Mouse (Mus musculus): ENCODE measurements around the gene Scamp3. TPM values are rescaled to one million over a fixed set of nuclear protein-coding genes. Genes with fewer than 3 reads are reported as not detected.

Gene Scamp3
- polyA plus RNA-seq, 1 experiment from 2014 or later = 119 TPM

GRCm38 (mm10) chr3:89166945-89167344, 10.3 kb upstream of the Scamp3 start:
- Histone ChIP-seq H3K27me3 (ENCODE audit: low read depth, poor library complexity, severe bottlenecking) (no peaks in the 10 kb centered on the region), H3K36me3 (peaks cover 62% of the 10 kb centered on the region), H3K4me3 (0 out of 2 replicates have a peak overlapping the region, but pooled peaks have one; percentile 13), H3K27ac (no peak overlapping the region), H3K9me3 (replicated peaks) (no peaks in the 10 kb centered on the region), H3K4me1 (peaks cover 25% of the 10 kb centered on the region)
- 96% methylated on average over 19 of the region's 19 CpGs for whole genome bisulfite sequencing
- DNase-seq (ENCODE audit: low spot score) = peak; percentile 26

- no peak for DNase-seq (ENCODE audit: low spot score)
- H3K4me1 ChIP-seq = peaks cover 17% of the 10 kb centered on the region
- H3K27ac ChIP-seq = no peak overlapping the region
- no peaks in the 10 kb centered on the region for H3K27me3 ChIP-seq (ENCODE audit: low read depth, poor library complexity, severe bottlenecking)
- WGBS = 96% methylated on average over 11 of the region's 11 CpGs
- no peak overlapping the region for H3K4me3 ChIP-seq
- H3K9me3 ChIP-seq (replicated peaks) = no peaks in the 10 kb centered on the region
- peaks cover 79% of the 10 kb centered on the region for H3K36me3 ChIP-seq
Observed at GRCm38 (mm10) chr3:89174844-89175243, 2.4 kb upstream of the Scamp3 start.

GRCm38 (mm10) chr3:89175544-89175943, 1.7 kb upstream of the Scamp3 start:
- H3K27me3 ChIP-seq (ENCODE audit: low read depth, poor library complexity, severe bottlenecking) = no peaks in the 10 kb centered on the region
- H3K27ac ChIP-seq = no peak overlapping the region
- H3K4me3 ChIP-seq = no peak overlapping the region
- no peak for DNase-seq (ENCODE audit: low spot score)
- WGBS = 93% methylated on average over 10 of the region's 10 CpGs
- peaks cover 79% of the 10 kb centered on the region for H3K36me3 ChIP-seq
- H3K9me3 ChIP-seq (replicated peaks) = no peaks in the 10 kb centered on the region
- H3K4me1 ChIP-seq = peaks cover 17% of the 10 kb centered on the region

- H3K4me3 ChIP-seq = 0 out of 2 replicates have a peak overlapping the region, but pooled peaks have one; percentile 75
- no peak for DNase-seq (ENCODE audit: low spot score)
- no peak overlapping the region for H3K27ac ChIP-seq
- H3K9me3 ChIP-seq (replicated peaks) = no peaks in the 10 kb centered on the region
- peaks cover 17% of the 10 kb centered on the region for H3K4me1 ChIP-seq
- 85% methylated on average over 7 of the region's 7 CpGs for WGBS
- peaks cover 80% of the 10 kb centered on the region for H3K36me3 ChIP-seq
- no peaks in the 10 kb centered on the region for H3K27me3 ChIP-seq (ENCODE audit: low read depth, poor library complexity, severe bottlenecking)
Observed at GRCm38 (mm10) chr3:89176421-89176820, 852 bp upstream of the Scamp3 start.

GRCm38 (mm10) chr3:89178107-89178385, 773 bp downstream of the Scamp3 start:
- 11% methylated on average over 6 of the region's 6 CpGs for WGBS
- H3K36me3 ChIP-seq = peaks cover 78% of the 10 kb centered on the region
- H3K27me3 ChIP-seq (ENCODE audit: low read depth, poor library complexity, severe bottlenecking) = no peaks in the 10 kb centered on the region
- DNase-seq (ENCODE audit: low spot score) = no peak
- H3K4me1 ChIP-seq = peaks cover 27% of the 10 kb centered on the region
- H3K27ac ChIP-seq = peak overlapping the region; percentile 85
- H3K4me3 ChIP-seq = peak overlapping the region; percentile 75
- H3K9me3 ChIP-seq (replicated peaks) = no peaks in the 10 kb centered on the region

GRCm38 (mm10) chr3:89179056-89179455, 1.8 kb downstream of the Scamp3 start:
- Histone ChIP-seq H3K4me1 (peaks cover 37% of the 10 kb centered on the region), H3K9me3 (replicated peaks) (no peaks in the 10 kb centered on the region), H3K4me3 (peak overlapping the region; percentile 23; the same call in 1 of the 2 replicates), H3K27me3 (ENCODE audit: low read depth, poor library complexity, severe bottlenecking) (no peaks in the 10 kb centered on the region), H3K27ac (no peak overlapping the region), H3K36me3 (peaks cover 68% of the 10 kb centered on the region)
- no peak for DNase-seq (ENCODE audit: low spot score)
- 95% methylated on average over 11 of the region's 11 CpGs for WGBS

GRCm38 (mm10) chr3:89181749-89182500, 4.7 kb downstream of the Scamp3 start:
- Histone ChIP-seq H3K27me3 (ENCODE audit: low read depth, poor library complexity, severe bottlenecking) (no peaks in the 10 kb centered on the region), H3K27ac (no peak overlapping the region; the same call in 1 of the 2 replicates), H3K4me1 (peaks cover 61% of the 10 kb centered on the region), H3K9me3 (replicated peaks) (no peaks in the 10 kb centered on the region), H3K4me3 (no peak overlapping the region), H3K36me3 (peaks cover 48% of the 10 kb centered on the region)
- 89% methylated on average over 27 of the region's 27 CpGs for WGBS
- DNase-seq (ENCODE audit: low spot score) = no peak

GRCm38 (mm10) chr3:89182531-89183057, 5.3 kb downstream of the Scamp3 start:
- DNase-seq (ENCODE audit: low spot score) = no peak
- peaks cover 55% of the 10 kb centered on the region for H3K36me3 ChIP-seq
- H3K4me1 ChIP-seq = peaks cover 66% of the 10 kb centered on the region
- WGBS = 40% methylated on average over 7 of the region's 7 CpGs
- peak overlapping the region; percentile 86 for H3K27ac ChIP-seq
- peak overlapping the region; percentile 57 for H3K4me3 ChIP-seq
- H3K27me3 ChIP-seq (ENCODE audit: low read depth, poor library complexity, severe bottlenecking) = no peaks in the 10 kb centered on the region
- H3K9me3 ChIP-seq (replicated peaks) = no peaks in the 10 kb centered on the region

GRCm38 (mm10) chr3:89183058-89183958, 6.0 kb downstream of the Scamp3 start, which contains the start of gene Fam189b:
Fam189b (plus strand) TSS chr3:89183143.
- H3K36me3 ChIP-seq = peaks cover 62% of the 10 kb centered on the region
- H3K9me3 ChIP-seq (replicated peaks) = no peaks in the 10 kb centered on the region
- peak; percentile 89 for DNase-seq (ENCODE audit: low spot score)
- H3K4me1 ChIP-seq = peaks cover 67% of the 10 kb centered on the region
- peak within 1 kb of the TSS; percentile 86 for H3K27ac ChIP-seq
- 7% methylated on average over 39 of the region's 39 CpGs for WGBS
- H3K27me3 ChIP-seq (ENCODE audit: low read depth, poor library complexity, severe bottlenecking) = no peaks in the 10 kb centered on the region
- H3K4me3 ChIP-seq = peak within 1 kb of the TSS; percentile 57

GRCm38 (mm10) chr3:89183959-89184315, 6.7 kb downstream of the Scamp3 start:
- peak overlapping the region; percentile 86 for H3K27ac ChIP-seq

GRCm38 (mm10) chr3:89187197-89187596, 9.9 kb downstream of the Scamp3 start:
- DNase-seq (ENCODE audit: low spot score) = no peak
- no peak overlapping the region for H3K4me3 ChIP-seq
- peak overlapping the region; percentile 10; the same call in 1 of the 2 replicates for H3K27ac ChIP-seq
- H3K4me1 ChIP-seq = peaks cover 55% of the 10 kb centered on the region
- H3K9me3 ChIP-seq (replicated peaks) = no peaks in the 10 kb centered on the region
- 51% methylated on average over 23 of the region's 23 CpGs for WGBS
- peaks cover 34% of the 10 kb centered on the region for H3K36me3 ChIP-seq
- no peaks in the 10 kb centered on the region for H3K27me3 ChIP-seq (ENCODE audit: low read depth, poor library complexity, severe bottlenecking)

More at GRCm38 (mm10) chr3:89183959-89184315, 6.7 kb downstream of the Scamp3 start:
- 82% methylated on average over 6 of the region's 6 CpGs for WGBS
- Histone ChIP-seq H3K4me1 (peaks cover 60% of the 10 kb centered on the region), H3K27me3 (ENCODE audit: low read depth, poor library complexity, severe bottlenecking) (no peaks in the 10 kb centered on the region), H3K4me3 (peak overlapping the region; percentile 57), H3K9me3 (replicated peaks) (no peaks in the 10 kb centered on the region), H3K36me3 (peaks cover 66% of the 10 kb centered on the region)
- DNase-seq (ENCODE audit: low spot score) = no peak

GRCm38 (mm10) chr3:89187690-89188477, 10.6 kb downstream of the Scamp3 start:
- no peaks in the 10 kb centered on the region for H3K27me3 ChIP-seq (ENCODE audit: low read depth, poor library complexity, severe bottlenecking)
- no peak overlapping the region for H3K27ac ChIP-seq
- WGBS = 81% methylated on average over 18 of the region's 18 CpGs
- no peaks in the 10 kb centered on the region for H3K9me3 ChIP-seq (replicated peaks)
- H3K4me1 ChIP-seq = peaks cover 48% of the 10 kb centered on the region
- H3K36me3 ChIP-seq = peaks cover 27% of the 10 kb centered on the region
- no peak overlapping the region for H3K4me3 ChIP-seq
- no peak for DNase-seq (ENCODE audit: low spot score)

All from limb, embryonic 10.5 days (tissue).